Mouse (Mus musculus): ENCODE measurements at regions not wholly inside any gene's neighbourhood (a gene's known extent, or its start where the extent isn't known, plus 50 kb on each side); places are given as distances from the start of the nearest gene placed in this dataset.

- Histone ChIP-seq H3K27me3 (ENCODE audit: insufficient read depth, poor library complexity, severe bottlenecking) (no peaks in the 10 kb centered on the region), H3K27ac (peak overlapping the region; percentile 36; the same call in 1 of the 2 replicates), H3K4me1 (0 out of 2 replicates have a peak, but pooled peaks cover 4% of the 10 kb centered on the region), H3K4me3 (no peak overlapping the region), H3K36me3 (no peaks in the 10 kb centered on the region), H3K9me3 (no peaks in the 10 kb centered on the region)
- peak; percentile 78 for DNase-seq (ENCODE audit: low spot score)
- 34% methylated on average over 6 of the region's 6 CpGs for WGBS
Observed at GRCm38 (mm10) chr16:55555224-55555623, 257.4 kb upstream of the Zpld1 start.

- Histone ChIP-seq H3K4me3 (no peak overlapping the region), H3K27me3 (ENCODE audit: insufficient read depth, poor library complexity, severe bottlenecking) (no peaks in the 10 kb centered on the region), H3K9me3 (no peaks in the 10 kb centered on the region), H3K36me3 (no peaks in the 10 kb centered on the region), H3K27ac (peak overlapping the region; percentile 59; the same call in 1 of the 2 replicates), H3K4me1 (0 out of 2 replicates have a peak, but pooled peaks cover 4% of the 10 kb centered on the region)
- DNase-seq (ENCODE audit: low spot score) = no peak
- WGBS = 75% methylated on average over 4 of the region's 4 CpGs
Observed at GRCm38 (mm10) chr16:55553896-55554295, 256.1 kb upstream of the Zpld1 start.

GRCm38 (mm10) chr16:55551348-55551747 lies 253.6 kb upstream of the Zpld1 start:
- H3K4me1 ChIP-seq = 0 out of 2 replicates have a peak, but pooled peaks cover 4% of the 10 kb centered on the region
- no peaks in the 10 kb centered on the region for H3K27me3 ChIP-seq (ENCODE audit: insufficient read depth, poor library complexity, severe bottlenecking)
- no peak overlapping the region for H3K4me3 ChIP-seq
- DNase-seq (ENCODE audit: low spot score) = no peak
- no peak overlapping the region for H3K27ac ChIP-seq
- H3K36me3 ChIP-seq = no peaks in the 10 kb centered on the region
- WGBS = 84% methylated on average over 1 of the region's 1 CpGs
- H3K9me3 ChIP-seq = no peaks in the 10 kb centered on the region

- Histone ChIP-seq H3K4me1 (0 out of 2 replicates have a peak, but pooled peaks cover 4% of the 10 kb centered on the region), H3K9me3 (no peaks in the 10 kb centered on the region), H3K27ac (no peak overlapping the region), H3K27me3 (ENCODE audit: insufficient read depth, poor library complexity, severe bottlenecking) (no peaks in the 10 kb centered on the region), H3K4me3 (no peak overlapping the region), H3K36me3 (no peaks in the 10 kb centered on the region)
- DNase-seq (ENCODE audit: low spot score) = no peak
- WGBS = 76% methylated on average over 4 of the region's 4 CpGs
Observed at GRCm38 (mm10) chr16:55550649-55551312, 253.0 kb upstream of the Zpld1 start.

- 88% methylated on average over 2 of the region's 2 CpGs for WGBS
- no peaks in the 10 kb centered on the region for H3K27me3 ChIP-seq (ENCODE audit: insufficient read depth, poor library complexity, severe bottlenecking)
- no peaks in the 10 kb centered on the region for H3K4me1 ChIP-seq
- H3K9me3 ChIP-seq = no peaks in the 10 kb centered on the region
- no peak overlapping the region for H3K27ac ChIP-seq
- DNase-seq (ENCODE audit: low spot score) = no peak
- no peak overlapping the region for H3K4me3 ChIP-seq
- H3K36me3 ChIP-seq = no peaks in the 10 kb centered on the region
Observed at GRCm38 (mm10) chr16:55547095-55547494, 249.3 kb upstream of the Zpld1 start.

GRCm38 (mm10) chr16:55540336-55541015 lies 242.7 kb upstream of the Zpld1 start:
- Histone ChIP-seq H3K27me3 (ENCODE audit: insufficient read depth, poor library complexity, severe bottlenecking) (no peaks in the 10 kb centered on the region), H3K36me3 (no peaks in the 10 kb centered on the region), H3K27ac (no peak overlapping the region), H3K9me3 (no peaks in the 10 kb centered on the region), H3K4me3 (no peak overlapping the region), H3K4me1 (no peaks in the 10 kb centered on the region)
- 67% methylated on average over 3 of the region's 3 CpGs for WGBS
- DNase-seq (ENCODE audit: low spot score) = no peak

- H3K4me3 ChIP-seq = no peak overlapping the region
- DNase-seq (ENCODE audit: low spot score) = no peak
- H3K36me3 ChIP-seq = no peaks in the 10 kb centered on the region
- no peaks in the 10 kb centered on the region for H3K4me1 ChIP-seq
- no peaks in the 10 kb centered on the region for H3K27me3 ChIP-seq (ENCODE audit: insufficient read depth, poor library complexity, severe bottlenecking)
- H3K9me3 ChIP-seq = no peaks in the 10 kb centered on the region
- WGBS = 58% methylated on average over 1 of the region's 1 CpGs
- no peak overlapping the region for H3K27ac ChIP-seq
Observed at GRCm38 (mm10) chr16:55539179-55539578, 241.4 kb upstream of the Zpld1 start.

GRCm38 (mm10) chr16:55537548-55537947 lies 239.8 kb upstream of the Zpld1 start:
- 81% methylated on average over 5 of the region's 5 CpGs for WGBS

GRCm38 (mm10) chr16:55532686-55533085 lies 234.9 kb upstream of the Zpld1 start:
- 70% methylated on average over 3 of the region's 3 CpGs for WGBS
- Histone ChIP-seq H3K27me3 (ENCODE audit: insufficient read depth, poor library complexity, severe bottlenecking) (no peaks in the 10 kb centered on the region), H3K4me1 (no peaks in the 10 kb centered on the region), H3K27ac (no peak overlapping the region), H3K36me3 (no peaks in the 10 kb centered on the region), H3K9me3 (no peaks in the 10 kb centered on the region), H3K4me3 (no peak overlapping the region)
- DNase-seq (ENCODE audit: low spot score) = no peak

More at GRCm38 (mm10) chr16:55537548-55537947, 239.8 kb upstream of the Zpld1 start:
- Histone ChIP-seq H3K27me3 (ENCODE audit: insufficient read depth, poor library complexity, severe bottlenecking) (no peaks in the 10 kb centered on the region), H3K9me3 (no peaks in the 10 kb centered on the region), H3K27ac (no peak overlapping the region), H3K4me1 (no peaks in the 10 kb centered on the region), H3K36me3 (no peaks in the 10 kb centered on the region), H3K4me3 (no peak overlapping the region)
- no peak for DNase-seq (ENCODE audit: low spot score)

GRCm38 (mm10) chr16:55530844-55531243 lies 233.1 kb upstream of the Zpld1 start:
- DNase-seq (ENCODE audit: low spot score) = no peak
- Histone ChIP-seq H3K4me3 (no peak overlapping the region), H3K27me3 (ENCODE audit: insufficient read depth, poor library complexity, severe bottlenecking) (no peaks in the 10 kb centered on the region), H3K27ac (no peak overlapping the region), H3K36me3 (no peaks in the 10 kb centered on the region), H3K9me3 (no peaks in the 10 kb centered on the region), H3K4me1 (no peaks in the 10 kb centered on the region)

GRCm38 (mm10) chr16:55527680-55528079 lies 229.9 kb upstream of the Zpld1 start:
- H3K27me3 ChIP-seq (ENCODE audit: insufficient read depth, poor library complexity, severe bottlenecking) = no peaks in the 10 kb centered on the region
- DNase-seq (ENCODE audit: low spot score) = no peak
- no peak overlapping the region for H3K27ac ChIP-seq
- 84% methylated on average over 5 of the region's 5 CpGs for WGBS
- no peaks in the 10 kb centered on the region for H3K4me1 ChIP-seq
- H3K4me3 ChIP-seq = no peak overlapping the region
- H3K36me3 ChIP-seq = no peaks in the 10 kb centered on the region
- no peaks in the 10 kb centered on the region for H3K9me3 ChIP-seq

- DNase-seq (ENCODE audit: low spot score) = no peak
- Histone ChIP-seq H3K27ac (no peak overlapping the region), H3K4me1 (no peaks in the 10 kb centered on the region), H3K4me3 (no peak overlapping the region), H3K27me3 (ENCODE audit: insufficient read depth, poor library complexity, severe bottlenecking) (no peaks in the 10 kb centered on the region), H3K36me3 (no peaks in the 10 kb centered on the region), H3K9me3 (no peaks in the 10 kb centered on the region)
- 64% methylated on average over 5 of the region's 5 CpGs for WGBS
Observed at GRCm38 (mm10) chr16:55526230-55526842, 228.6 kb upstream of the Zpld1 start.

- no peaks in the 10 kb centered on the region for H3K9me3 ChIP-seq
- H3K36me3 ChIP-seq = no peaks in the 10 kb centered on the region
- no peak overlapping the region for H3K27ac ChIP-seq
- H3K4me1 ChIP-seq = no peaks in the 10 kb centered on the region
- WGBS = 84% methylated on average over 1 of the region's 1 CpGs
- H3K4me3 ChIP-seq = no peak overlapping the region
- no peaks in the 10 kb centered on the region for H3K27me3 ChIP-seq (ENCODE audit: insufficient read depth, poor library complexity, severe bottlenecking)
- no peak for DNase-seq (ENCODE audit: low spot score)
Observed at GRCm38 (mm10) chr16:55523264-55523663, 225.5 kb upstream of the Zpld1 start.

All from heart, embryonic 10.5 days (tissue).